Mouse (Mus musculus) forebrain, embryonic 11.5 days (tissue): ENCODE data around the gene Jak1. TPM values are rescaled to one million over a fixed set of nuclear protein-coding genes. Genes with fewer than 3 reads are reported as not detected.

ENCODE experiments used
- ATAC-seq: fragments of 200-750 bp; cut with Nextera tagmentation; replicated peaks from 2 replicates; pipeline ENCODE4 v1.8.0; 2017; ENCODE audit warnings: moderate TSS enrichment; ENCODE audit not compliant: low FRiP score
- DNase-seq: peaks from one replicate; pipeline ENCODE4 v3.0.0-alpha.2; 2017; ENCODE audit warnings: low spot score
- H3K27ac ChIP-seq: fragments of 300-500 bp; sonication (generic); 2 replicates; pipeline ENCODE4 v1.5.1; 2014; ENCODE audit warnings: low read depth, low read length
- H3K27me3 ChIP-seq: fragments of 300-500 bp; sonication (generic); 2 replicates; pipeline ENCODE4 v1.6.1; 2014; ENCODE audit warnings: mild to moderate bottlenecking, low read length, mixed read lengths; ENCODE audit not compliant: control insufficient read depth, insufficient read depth
- H3K36me3 ChIP-seq: fragments of 300-500 bp; sonication (generic); 2 replicates; pipeline ENCODE4 v1.6.1; 2014; ENCODE audit warnings: mild to moderate bottlenecking, low read length, moderate library complexity, mixed read lengths; ENCODE audit not compliant: control insufficient read depth, insufficient read depth
- H3K4me1 ChIP-seq: fragments of 300-500 bp; sonication (generic); replicated peaks from 2 replicates; pipeline ENCODE4 v1.6.1; 2014; ENCODE audit warnings: low read length, mixed read lengths; ENCODE audit not compliant: control insufficient read depth, insufficient read depth
- H3K4me2 ChIP-seq: fragments of 300-500 bp; sonication (generic); 2 replicates; pipeline ENCODE4 v1.6.1; 2014; ENCODE audit warnings: low read depth, mild to moderate bottlenecking, low read length, moderate library complexity, mixed read lengths; ENCODE audit not compliant: severe bottlenecking
- H3K4me3 ChIP-seq: fragments of 300-500 bp; sonication (generic); 2 replicates; pipeline ENCODE4 v1.5.1; 2014; ENCODE audit warnings: low read depth, low read length
- H3K9ac ChIP-seq: fragments of 300-500 bp; sonication (generic); 2 replicates; pipeline ENCODE4 v1.6.1; 2014; ENCODE audit warnings: low read length
- H3K9me3 ChIP-seq: fragments of 300-500 bp; sonication (generic); 2 replicates; pipeline ENCODE4 v1.6.1; 2016; ENCODE audit warnings: low read length, mixed read lengths; ENCODE audit not compliant: control insufficient read depth
- WGBS: fragments of 180-500 bp; shearing (Covaris S2); extraction: QIAGEN DNeasy Blood & Tissue Kit; methylation state at CpG from one replicate; pipeline ENCODE4 v1.1.7; 2014; 5-methylcytosine and 5-hydroxymethylcytosine counted together
- polyA plus RNA-seq: library from polyadenylated mRNA; unstranded; fragments of >200 nt; fragmentation: Nextera tagmentation; extraction: Ambion mirVana; gene quantifications from 2 replicates; pipeline ENCODE4 v1.2.1, GENCODE M21; 2014

The Jak1 gene
- polyA plus RNA-seq, 1 experiment from 2014 or later: 46.7 TPM

DNA sequence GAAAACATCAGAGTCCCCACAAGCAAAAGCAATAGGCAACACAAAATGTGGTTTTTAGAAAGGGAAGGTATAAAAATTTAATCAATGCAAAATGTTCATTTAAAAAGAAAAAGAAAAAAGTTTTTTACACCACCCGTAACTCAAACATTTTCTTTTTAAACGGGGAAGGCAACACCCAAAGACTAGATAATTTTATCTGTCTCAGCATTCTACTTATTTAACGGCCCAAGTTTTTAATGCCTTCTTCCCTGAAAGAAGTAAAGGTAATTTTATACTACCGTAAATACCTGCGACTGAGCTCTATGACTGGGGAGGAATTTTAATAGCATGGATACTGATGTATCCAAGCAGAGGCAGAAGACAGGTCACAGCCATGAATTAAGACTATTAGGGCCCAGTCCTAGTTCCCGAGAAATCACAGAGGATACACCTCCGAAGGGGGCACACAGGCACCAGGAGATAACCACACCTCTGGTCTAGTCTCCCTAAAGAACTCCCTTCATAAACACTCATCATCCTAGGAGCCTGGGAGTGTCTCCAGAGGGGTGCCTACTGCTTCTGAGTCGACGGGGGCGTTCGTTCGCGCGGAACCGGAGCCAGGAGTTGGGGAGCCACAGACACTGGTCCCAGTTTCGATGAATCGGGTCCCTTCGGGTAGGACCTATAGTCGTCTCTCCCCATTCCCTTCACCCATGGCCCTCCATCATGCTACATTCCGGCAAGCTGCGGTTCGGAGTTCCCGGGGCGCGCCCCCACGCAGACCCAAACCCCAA, 928 bp downstream of the Jak1 start:
- Histone ChIP-seq H3K27ac (no peak overlapping the region), H3K9me3 (no peaks in the 10 kb centered on the region), H3K27me3 (no peaks in the 10 kb centered on the region; the same call in 1 of the 2 replicates), H3K4me3 (peak overlapping the region; percentile 92), H3K4me1 (no peaks in the 10 kb centered on the region), H3K9ac (peak overlapping the region; percentile 83), H3K4me2 (peak overlapping the region; percentile 86), H3K36me3 (no peaks in the 10 kb centered on the region)
- ATAC-seq (no peak; the same call in 1 of the 2 replicates), DNase-seq (peak; percentile 75)
- WGBS: 8% methylated on average over 26 of the region's 26 CpGs

DNA sequence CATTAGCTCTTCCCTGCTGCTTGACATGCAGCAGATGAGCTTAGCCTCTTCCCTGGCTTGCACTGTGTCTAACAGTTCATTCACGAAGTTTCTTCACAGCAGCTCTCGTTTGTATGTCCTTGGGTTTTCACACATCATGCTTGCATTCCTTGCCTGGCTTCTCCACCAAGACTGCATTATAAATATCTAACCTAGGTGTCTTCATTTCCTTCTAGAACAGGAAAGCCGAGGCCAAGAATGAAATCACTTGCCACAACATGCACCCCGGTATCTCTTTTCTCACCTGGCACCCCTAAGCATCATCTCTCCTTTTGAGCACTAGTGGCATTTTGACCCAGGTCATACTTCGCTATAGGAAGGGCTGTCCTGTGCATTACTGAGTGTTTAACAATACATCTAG, 3.5 kb downstream of the Jak1 start:
- Histone ChIP-seq H3K9ac (no peak overlapping the region), H3K4me3 (no peak overlapping the region), H3K27ac (no peak overlapping the region), H3K9me3 (no peaks in the 10 kb centered on the region), H3K4me2 (no peak overlapping the region), H3K27me3 (no peaks in the 10 kb centered on the region; the same call in 1 of the 2 replicates), H3K36me3 (no peaks in the 10 kb centered on the region), H3K4me1 (no peaks in the 10 kb centered on the region)
- DNase-seq (no peak), ATAC-seq (no peak)
- WGBS: 87% methylated on average over 5 of the region's 5 CpGs

DNA sequence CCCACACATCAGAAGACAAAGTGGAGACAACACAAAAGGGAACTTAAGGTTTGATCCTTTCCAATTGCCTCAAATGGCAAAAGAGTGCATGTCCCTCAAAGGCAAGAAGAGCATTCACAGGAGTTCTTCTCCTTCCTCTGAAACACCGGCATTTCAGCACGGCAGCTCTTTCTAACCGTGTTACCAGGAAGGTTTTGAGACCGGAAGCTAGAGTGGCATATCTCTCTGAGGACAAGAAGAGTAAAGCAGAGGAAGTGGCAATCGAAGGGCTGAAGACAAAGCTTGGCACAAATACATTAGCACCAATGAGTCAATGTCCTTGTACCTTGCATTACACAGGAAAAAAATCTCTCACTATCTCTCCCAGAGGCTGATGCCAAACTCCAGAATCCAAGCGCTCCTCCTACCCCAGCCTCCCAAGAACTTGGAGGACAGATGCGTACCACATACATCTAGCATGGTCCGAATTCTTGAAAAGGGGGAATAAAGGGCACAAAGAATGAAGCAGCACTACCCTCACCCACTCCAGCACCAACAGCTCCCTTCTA, 4.3 kb downstream of the Jak1 start:
- no peaks in the 10 kb centered on the region for H3K4me1 ChIP-seq
- H3K9ac ChIP-seq: no peak overlapping the region
- H3K36me3 ChIP-seq: no peaks in the 10 kb centered on the region
- no peak overlapping the region for H3K4me3 ChIP-seq
- no peak overlapping the region for H3K27ac ChIP-seq
- DNase-seq: no peak
- H3K27me3 ChIP-seq: no peaks in the 10 kb centered on the region; the same call in 1 of the 2 replicates
- 86% methylated on average over 8 of the region's 8 CpGs for WGBS
- no peak for ATAC-seq
- H3K9me3 ChIP-seq: no peaks in the 10 kb centered on the region
- H3K4me2 ChIP-seq: no peak overlapping the region

DNA sequence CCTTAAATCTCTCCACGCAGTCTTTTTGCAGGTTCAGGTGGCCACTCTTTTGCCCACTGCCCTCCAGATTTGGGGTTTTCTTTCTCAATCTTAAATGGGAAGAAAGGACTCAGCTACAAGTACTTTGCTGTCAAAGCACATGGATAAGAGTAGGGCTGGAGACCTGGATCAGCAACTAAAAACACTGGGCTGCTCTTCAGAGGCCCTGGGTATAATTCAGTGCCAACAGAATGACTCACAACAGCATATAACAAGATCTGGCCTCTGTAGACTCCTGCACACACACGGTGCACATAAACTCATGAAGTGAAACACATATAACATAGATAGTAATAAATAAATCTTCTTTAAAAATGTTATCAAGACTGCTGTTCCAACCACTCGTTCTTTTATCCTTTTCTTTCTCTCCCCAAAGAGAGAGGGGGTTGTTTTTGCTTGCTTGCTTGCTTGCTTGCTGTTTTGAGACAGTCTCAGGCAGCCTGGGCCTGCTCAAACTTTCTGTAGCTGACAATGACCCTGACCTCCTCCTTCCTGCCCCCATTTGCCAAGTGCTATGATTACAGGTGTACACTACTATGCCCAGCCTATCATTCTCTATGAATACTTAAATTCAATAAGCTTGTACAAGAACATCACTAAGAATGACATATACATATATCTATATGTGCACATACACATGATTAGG, 8.4 kb downstream of the Jak1 start:
- Histone ChIP-seq H3K9me3 (no peaks in the 10 kb centered on the region), H3K4me2 (no peak overlapping the region), H3K4me3 (no peak overlapping the region), H3K27me3 (no peaks in the 10 kb centered on the region), H3K9ac (no peak overlapping the region), H3K4me1 (no peaks in the 10 kb centered on the region), H3K27ac (no peak overlapping the region), H3K36me3 (no peaks in the 10 kb centered on the region)
- ATAC-seq (no peak), DNase-seq (no peak)
- 84% methylated on average over 3 of the region's 3 CpGs for WGBS

DNA sequence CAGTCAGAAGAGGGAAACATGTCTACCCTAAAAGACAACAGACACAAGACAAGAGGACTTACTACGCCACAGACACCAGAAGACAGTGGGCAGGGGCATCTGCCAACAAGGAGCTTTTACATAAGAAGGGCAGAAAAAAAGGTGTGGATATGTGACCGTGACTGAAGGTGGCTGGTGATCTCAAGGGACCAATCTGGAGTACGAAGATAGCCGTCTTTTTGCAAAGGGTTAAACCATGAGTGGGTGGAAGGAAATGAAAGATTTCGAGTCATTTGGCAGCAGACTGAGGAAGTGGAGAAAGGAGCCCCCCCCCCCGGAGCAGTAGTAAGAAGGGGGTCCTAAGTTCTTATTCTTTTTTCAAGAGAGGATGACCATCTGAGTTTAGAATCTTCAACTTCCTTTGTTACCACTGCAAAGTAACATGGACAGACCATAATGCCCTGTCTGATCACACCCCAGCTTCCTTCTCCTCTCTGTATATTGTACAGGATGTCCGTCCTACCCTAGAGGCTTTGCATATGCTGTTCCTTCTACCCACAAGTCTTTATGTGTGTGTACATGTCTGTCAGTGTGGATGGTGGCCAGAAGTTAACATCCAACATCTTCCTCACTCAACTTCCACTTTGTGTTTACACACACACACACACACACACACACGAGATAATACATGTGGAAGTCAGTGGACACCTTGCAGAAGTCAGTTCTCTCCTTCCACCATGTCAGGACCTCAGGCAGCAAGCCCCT, 10.3 kb downstream of the Jak1 start:
- no peak for ATAC-seq
- 84% methylated on average over 8 of the region's 8 CpGs for WGBS

DNA sequence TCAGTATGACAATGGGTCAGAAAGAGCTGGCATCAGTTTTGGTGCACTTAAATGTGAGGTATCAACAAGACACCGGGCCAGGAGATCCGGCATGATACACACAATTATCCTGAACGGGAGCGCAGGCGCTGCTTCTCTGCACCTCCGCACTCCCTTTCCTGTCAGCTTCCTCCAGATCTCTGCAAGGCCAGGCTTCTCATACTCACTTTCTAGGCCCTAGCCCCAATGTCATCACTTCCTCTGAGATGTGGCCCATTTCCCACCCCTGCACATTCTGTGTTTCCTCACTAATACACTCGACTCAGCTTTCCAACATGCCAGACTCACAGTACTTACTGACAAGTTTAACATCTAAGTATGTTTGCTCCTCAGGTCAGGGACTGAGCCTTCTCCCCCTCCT, 11.1 kb downstream of the Jak1 start:
- H3K27me3 ChIP-seq: no peaks in the 10 kb centered on the region
- no peak for ATAC-seq
- WGBS: 91% methylated on average over 7 of the region's 7 CpGs
- H3K4me3 ChIP-seq: no peak overlapping the region
- no peak overlapping the region for H3K9ac ChIP-seq
- DNase-seq: no peak
- no peak overlapping the region for H3K4me2 ChIP-seq
- no peaks in the 10 kb centered on the region for H3K4me1 ChIP-seq
- H3K9me3 ChIP-seq: no peaks in the 10 kb centered on the region
- H3K27ac ChIP-seq: no peak overlapping the region
- H3K36me3 ChIP-seq: no peaks in the 10 kb centered on the region

More for the DNA sequence above, 10.3 kb downstream of the Jak1 start:
- H3K4me2 ChIP-seq: no peak overlapping the region
- no peak for DNase-seq
- no peaks in the 10 kb centered on the region for H3K27me3 ChIP-seq
- H3K27ac ChIP-seq: no peak overlapping the region
- H3K4me1 ChIP-seq: no peaks in the 10 kb centered on the region
- no peaks in the 10 kb centered on the region for H3K36me3 ChIP-seq
- H3K4me3 ChIP-seq: no peak overlapping the region
- H3K9ac ChIP-seq: no peak overlapping the region
- H3K9me3 ChIP-seq: no peaks in the 10 kb centered on the region

DNA sequence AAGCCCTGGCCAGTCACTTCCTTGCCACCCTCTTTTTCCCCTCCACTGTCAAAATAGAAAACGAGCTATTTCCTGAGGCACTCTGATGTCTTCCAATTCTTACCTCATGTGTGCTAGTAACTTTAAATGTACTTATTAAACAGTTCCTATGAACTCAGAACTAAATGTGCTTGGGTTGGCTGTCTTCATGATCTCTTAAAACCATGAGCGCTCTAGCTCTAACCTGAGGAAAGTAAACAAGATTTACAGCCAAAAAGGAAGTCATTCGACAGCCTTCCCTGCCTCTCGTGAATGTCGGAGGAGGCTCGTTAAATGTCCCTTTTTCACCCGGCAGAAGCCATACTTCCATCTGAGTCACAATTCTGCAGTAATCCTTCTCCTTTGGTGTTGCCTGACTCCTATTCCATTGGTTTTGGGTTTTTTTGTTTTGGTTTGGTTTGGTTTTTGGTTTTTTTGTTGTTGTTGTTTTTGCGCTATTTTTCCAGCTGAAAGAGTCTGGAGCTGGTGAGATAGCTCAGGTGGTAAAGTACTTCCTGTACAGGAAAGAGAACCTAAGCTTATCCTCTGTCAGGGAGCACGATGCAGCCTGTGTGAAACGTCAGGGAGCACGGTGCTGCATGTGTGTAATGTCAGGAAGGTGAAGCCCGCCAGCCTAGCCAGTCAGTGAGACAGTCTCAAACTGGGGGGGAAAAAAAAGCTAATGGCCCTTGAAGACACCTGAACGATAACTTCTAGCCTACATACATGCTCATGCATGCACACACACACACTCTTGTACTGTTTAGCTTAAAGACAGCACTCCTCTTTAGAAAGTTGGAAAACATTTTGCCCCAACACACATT, 12.1 kb downstream of the Jak1 start:
- Histone ChIP-seq H3K4me1 (no peaks in the 10 kb centered on the region), H3K36me3 (no peaks in the 10 kb centered on the region), H3K27ac (no peak overlapping the region), H3K4me3 (no peak overlapping the region), H3K9ac (no peak overlapping the region), H3K9me3 (no peaks in the 10 kb centered on the region), H3K27me3 (no peaks in the 10 kb centered on the region), H3K4me2 (no peak overlapping the region)
- 78% methylated on average over 13 of the region's 13 CpGs for WGBS
- ATAC-seq (no peak), DNase-seq (no peak)

DNA sequence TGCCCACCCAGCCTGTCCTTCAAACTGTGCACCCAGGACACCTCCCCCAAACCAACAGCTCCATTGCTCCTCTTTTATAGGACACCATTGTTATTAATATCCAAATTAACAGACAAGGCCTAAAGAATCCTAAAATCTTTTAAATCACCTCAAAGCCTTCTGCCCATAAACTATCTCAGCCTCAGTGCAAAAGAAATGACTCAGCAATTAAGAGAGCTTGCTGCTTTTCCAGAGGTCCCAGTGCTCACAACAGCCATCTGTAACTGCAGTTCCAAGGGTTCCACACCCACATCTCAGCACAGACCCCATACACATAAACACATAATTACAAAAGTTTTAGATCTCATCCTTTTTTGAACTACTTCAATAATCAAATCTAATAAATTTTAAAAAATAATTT, 13.1 kb downstream of the Jak1 start:
- no peaks in the 10 kb centered on the region for H3K9me3 ChIP-seq
- no peak overlapping the region for H3K9ac ChIP-seq
- no peaks in the 10 kb centered on the region for H3K4me1 ChIP-seq
- no peaks in the 10 kb centered on the region for H3K27me3 ChIP-seq
- no peak for ATAC-seq
- no peak overlapping the region for H3K27ac ChIP-seq
- no peak overlapping the region for H3K4me3 ChIP-seq
- H3K4me2 ChIP-seq: no peak overlapping the region
- no peaks in the 10 kb centered on the region for H3K36me3 ChIP-seq
- no peak for DNase-seq
